Mouse (Mus musculus) testis, adult 2 months (tissue): ENCODE results near the gene Ttc38. TPM values are rescaled to one million over a fixed set of nuclear protein-coding genes. Genes with fewer than 3 reads are reported as not detected.

ENCODE experiments used
- H3K27ac ChIP-seq: fragments of 200-500 bp; 2 replicates; pipeline ENCODE4 v1.5.1; 2012; ENCODE audit warnings: low read depth, low read length; ENCODE audit not compliant: control insufficient read depth, insufficient read depth
- H3K27me3 ChIP-seq: fragments of 200-500 bp; 2 replicates; pipeline ENCODE4 v1.6.1; 2012; ENCODE audit warnings: mild to moderate bottlenecking, low read length, moderate library complexity; ENCODE audit not compliant: control insufficient read depth, insufficient read depth
- H3K36me3 ChIP-seq: fragments of 200-500 bp; 2 replicates; pipeline ENCODE4 v1.6.1; 2012; ENCODE audit warnings: mild to moderate bottlenecking, low read length; ENCODE audit not compliant: control insufficient read depth, insufficient read depth
- H3K4me1 ChIP-seq: fragments of 200-500 bp; 2 replicates; pipeline ENCODE4 v1.6.1; 2012; ENCODE audit warnings: low read length; ENCODE audit not compliant: control insufficient read depth, insufficient read depth
- H3K4me3 ChIP-seq: fragments of 200-500 bp; 2 replicates; pipeline ENCODE4 v1.5.1; 2012; ENCODE audit warnings: low read depth, mild to moderate bottlenecking, low read length, moderate library complexity, mixed read lengths; ENCODE audit not compliant: control insufficient read depth
- CTCF ChIP-seq: fragments of 200-500 bp; IDR thresholded peaks from 2 replicates; pipeline ENCODE4 v1.5.1; 2012; ENCODE audit warnings: low read depth, mild to moderate bottlenecking, inconsistent platforms, low read length, moderate library complexity; ENCODE audit not compliant: control insufficient read depth, insufficient read depth, insufficient replicate concordance
- POLR2A ChIP-seq: fragments of 200-500 bp; IDR thresholded peaks from 2 replicates; pipeline ENCODE4 v1.6.1; 2012; ENCODE audit warnings: low read depth, mild to moderate bottlenecking, inconsistent platforms, low read length, moderate library complexity; ENCODE audit not compliant: control insufficient read depth
- polyA plus RNA-seq: library from polyadenylated mRNA; depleted of rRNA; stranded (reverse); fragments of >200 nt; gene quantifications from 2 replicates; pipeline ENCODE4 v1.2.3, GENCODE M21; 2012

Gene Ttc38
- polyA plus RNA-seq, 1 experiment: 1.9 TPM

GRCm38 (mm10) chr15:85822011-85822359 is 10.1 kb upstream of the Ttc38 start:
- Histone ChIP-seq H3K36me3 (no peaks in the 10 kb centered on the region), H3K27me3 (no peaks in the 10 kb centered on the region), H3K4me3 (peak overlapping the region; percentile 82), H3K27ac (peak overlapping the region; percentile 7; the same call in 1 of the 2 replicates), H3K4me1 (peaks cover 8% of the 10 kb centered on the region)
- no peak for TF ChIP-seq POLR2A
- TF ChIP-seq CTCF: no peak

- Histone ChIP-seq H3K4me3 (no peak overlapping the region), H3K4me1 (peaks cover 14% of the 10 kb centered on the region)
- no peak for TF ChIP-seq POLR2A
- no peak for TF ChIP-seq CTCF
Measured at GRCm38 (mm10) chr15:85826676-85827075, 5.4 kb upstream of the Ttc38 start.

GRCm38 (mm10) chr15:85828071-85828470 is 4.0 kb upstream of the Ttc38 start:
- Histone ChIP-seq H3K27ac (peak overlapping the region; percentile 24; the same call in 1 of the 2 replicates), H3K36me3 (no peaks in the 10 kb centered on the region), H3K27me3 (no peaks in the 10 kb centered on the region), H3K4me1 (peaks cover 24% of the 10 kb centered on the region), H3K4me3 (no peak overlapping the region)
- TF ChIP-seq CTCF (no peak), POLR2A (no peak)

More at GRCm38 (mm10) chr15:85826676-85827075, 5.4 kb upstream of the Ttc38 start:
- Histone ChIP-seq H3K27ac (no peak overlapping the region), H3K27me3 (no peaks in the 10 kb centered on the region), H3K36me3 (no peaks in the 10 kb centered on the region)

DNA sequence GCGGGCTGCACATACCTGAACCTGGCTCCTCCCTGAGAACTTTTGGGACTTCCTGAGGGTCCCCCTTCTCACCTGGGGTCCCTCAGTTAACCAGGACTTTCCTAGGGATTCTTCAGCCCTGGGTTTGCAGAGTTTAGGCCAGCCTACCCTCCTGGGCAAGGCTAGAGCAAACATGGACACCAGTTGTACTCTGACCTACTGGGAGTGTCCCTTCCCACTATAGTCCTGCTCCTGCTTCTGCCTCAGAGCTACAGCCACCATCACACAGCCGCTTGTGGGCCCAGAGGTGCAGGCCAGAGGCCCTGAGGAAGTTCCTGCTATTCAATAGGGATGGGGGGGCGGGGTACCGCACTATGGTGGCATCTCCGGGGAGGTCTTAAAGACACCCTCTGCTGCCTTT is 2.6 kb upstream of the Ttc38 start:
- Histone ChIP-seq H3K4me3 (no peak overlapping the region; the same call in 1 of the 2 replicates), H3K27ac (no peak overlapping the region), H3K4me1 (peaks cover 24% of the 10 kb centered on the region), H3K36me3 (no peaks in the 10 kb centered on the region), H3K27me3 (no peaks in the 10 kb centered on the region)
- TF ChIP-seq CTCF: no peak
- TF ChIP-seq POLR2A: no peak

DNA sequence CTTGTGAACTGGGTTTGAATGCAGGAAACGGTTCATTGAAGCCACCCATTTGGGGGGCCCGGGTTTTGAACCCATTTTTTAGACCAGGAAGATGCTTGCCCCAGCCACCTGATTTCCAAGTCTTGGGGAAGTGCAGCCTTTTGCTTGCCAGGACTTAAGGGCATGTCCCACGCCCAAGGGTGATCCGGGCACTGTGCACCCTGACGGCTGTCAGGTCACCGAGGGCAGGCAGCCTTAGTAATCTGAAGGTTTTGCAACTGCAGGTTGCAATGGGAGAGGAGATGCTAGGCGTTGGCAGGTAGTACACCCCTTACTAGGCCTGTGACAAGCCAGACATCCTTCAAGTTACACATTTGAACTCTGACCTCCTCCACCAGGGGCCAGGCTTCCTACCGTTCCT is 493 bp downstream of the Ttc38 start:
- Histone ChIP-seq H3K4me1 (peaks cover 21% of the 10 kb centered on the region), H3K36me3 (no peaks in the 10 kb centered on the region), H3K4me3 (peak overlapping the region; percentile 92), H3K27ac (no peak overlapping the region), H3K27me3 (no peaks in the 10 kb centered on the region)
- no peak for TF ChIP-seq CTCF
- TF ChIP-seq POLR2A: no peak

DNA sequence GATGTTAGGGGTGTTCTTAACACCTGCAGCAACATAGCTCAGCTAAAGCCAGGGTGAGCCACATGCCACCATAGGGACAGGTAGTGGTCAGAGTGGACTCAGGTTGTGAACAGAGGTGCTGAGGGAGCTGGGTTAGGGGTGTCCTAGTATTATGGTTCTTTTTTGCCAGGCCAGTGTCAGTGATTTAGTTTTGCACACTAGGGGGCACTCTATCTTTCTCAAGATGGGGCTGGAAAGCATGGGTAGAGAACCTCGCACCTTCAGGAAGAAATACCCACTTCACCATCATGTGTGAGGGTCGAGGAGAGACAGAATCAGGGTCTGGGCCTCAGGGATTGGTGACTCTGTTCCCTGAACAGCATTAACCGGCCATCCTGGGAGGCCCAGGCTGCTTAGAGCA is 3.2 kb downstream of the Ttc38 start:
- no peaks in the 10 kb centered on the region for H3K36me3 ChIP-seq
- no peaks in the 10 kb centered on the region for H3K27me3 ChIP-seq
- H3K4me3 ChIP-seq: no peak overlapping the region
- peaks cover 12% of the 10 kb centered on the region for H3K4me1 ChIP-seq
- H3K27ac ChIP-seq: no peak overlapping the region
- TF ChIP-seq CTCF (no peak), POLR2A (no peak)

DNA sequence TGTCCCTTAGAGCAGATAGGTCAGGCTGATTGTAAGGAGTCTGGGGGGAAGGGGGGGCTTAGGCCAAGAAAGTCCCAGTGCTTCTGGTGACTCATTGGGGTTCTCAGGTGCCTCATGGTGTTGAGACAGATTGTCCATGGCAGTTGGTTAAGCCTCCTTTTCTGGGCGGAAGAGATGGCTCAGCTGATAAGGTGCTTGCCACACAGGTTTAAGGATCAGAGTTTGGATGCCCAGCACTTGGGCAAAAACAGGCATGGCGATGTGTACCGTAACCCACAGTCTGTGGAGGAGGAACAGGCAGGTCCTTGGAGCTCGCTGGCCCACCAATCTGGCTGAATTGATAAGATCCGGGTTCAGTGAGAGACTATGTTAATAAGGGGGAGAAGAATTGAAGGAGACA is 4.8 kb downstream of the Ttc38 start:
- H3K4me3 ChIP-seq: no peak overlapping the region
- H3K27me3 ChIP-seq: no peaks in the 10 kb centered on the region
- no peak overlapping the region for H3K27ac ChIP-seq
- no peaks in the 10 kb centered on the region for H3K36me3 ChIP-seq
- no peak for TF ChIP-seq CTCF
- TF ChIP-seq POLR2A: no peak
- peaks cover 8% of the 10 kb centered on the region for H3K4me1 ChIP-seq

DNA sequence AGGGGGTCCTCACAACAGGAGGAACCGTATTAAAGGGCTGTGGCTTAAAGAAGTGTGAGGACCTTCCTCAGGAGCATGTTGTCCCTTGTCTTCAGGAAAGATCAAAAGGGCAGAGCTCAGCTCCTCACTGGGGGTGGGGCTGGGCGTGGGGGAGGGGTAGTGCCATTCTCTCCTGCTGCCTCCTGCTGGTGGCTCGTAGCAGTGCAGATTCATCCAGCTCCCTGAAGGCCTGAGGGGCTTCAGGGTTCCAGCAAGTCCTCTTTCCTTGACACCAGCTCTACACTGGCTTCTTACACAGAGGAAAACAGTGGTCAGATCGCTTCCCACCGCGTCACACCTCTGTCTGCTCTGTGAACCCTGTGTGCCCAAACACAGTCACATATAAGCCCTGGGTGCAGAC is 8.9 kb downstream of the Ttc38 start:
- Histone ChIP-seq H3K4me3 (no peak overlapping the region), H3K36me3 (no peaks in the 10 kb centered on the region), H3K27ac (no peak overlapping the region), H3K4me1 (no peaks in the 10 kb centered on the region), H3K27me3 (no peaks in the 10 kb centered on the region)
- peak; percentile 47; the same call in 1 of the 2 replicates for TF ChIP-seq CTCF
- no peak for TF ChIP-seq POLR2A
